Mouse (Mus musculus): Measurements from ENCODE around the gene Ppm1g. TPM values are rescaled to one million over a fixed set of nuclear protein-coding genes. Genes with fewer than 3 reads are reported as not detected.

Gene Ppm1g
- 89.3 TPM for polyA plus RNA-seq (2012; fragmentation: generic; extraction: Trizol)

DNA sequence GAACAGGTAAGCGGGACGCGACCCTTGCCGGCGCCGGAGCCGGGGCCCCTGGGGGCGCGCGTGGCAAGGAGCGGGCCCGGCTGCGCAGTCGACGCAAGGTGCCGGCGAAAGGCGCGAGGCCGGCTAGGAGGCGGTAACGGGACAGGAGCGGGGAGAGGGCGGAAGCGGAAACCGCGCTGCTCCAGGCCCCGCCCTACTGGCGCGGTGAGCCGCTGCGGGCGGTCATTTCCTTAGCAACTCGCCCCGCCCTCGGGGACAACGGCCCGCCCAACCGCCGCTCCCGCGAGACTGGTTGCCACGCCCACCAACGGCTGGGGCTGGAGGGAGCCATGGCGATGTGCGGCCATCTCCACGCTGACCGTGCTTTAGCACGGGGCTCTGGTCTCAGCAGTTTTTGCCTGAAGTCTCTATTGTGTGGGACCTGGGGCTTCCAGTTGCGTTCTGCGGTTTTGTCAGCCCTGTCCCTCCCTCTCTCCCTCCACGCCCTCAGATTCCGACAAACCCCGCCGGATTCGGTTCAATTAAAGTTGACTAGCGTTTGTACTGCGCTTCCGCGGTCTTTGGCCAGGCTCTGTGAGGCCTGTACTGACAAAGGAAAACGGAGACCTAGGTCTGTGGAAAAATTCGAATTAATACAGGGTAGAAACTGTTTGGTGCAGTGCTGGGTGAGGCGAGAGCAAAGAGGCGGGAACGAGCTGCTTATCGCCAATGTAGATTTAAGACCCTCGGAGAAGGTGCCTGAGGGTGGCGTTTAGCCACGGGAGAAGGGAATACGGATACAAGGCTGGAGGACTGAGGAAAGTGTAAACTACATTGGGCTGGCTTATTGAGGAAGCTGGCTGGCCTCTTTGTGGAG, at the start of gene Ppm1g:
Gene Ppm1g (minus strand): TSS at position 240 of the 856 bp plus-strand sequence.
- Histone ChIP-seq H3K4me3 (peak within 1 kb of the TSS; percentile 90), H3K4me2 (ENCODE audit: low read depth) (peak within 1 kb of the TSS; percentile 82)

GRCm38 (mm10) chr5:31267686-31268085, 47.2 kb upstream of the Ppm1g start:
- Histone ChIP-seq H3ac (ENCODE audit: control insufficient read depth, insufficient read length) (no peak overlapping the region), H3K4me3 (no peak overlapping the region), H3K4me2 (ENCODE audit: low read depth) (no peak overlapping the region), H3K27me3 (ENCODE audit: control insufficient read depth, insufficient read depth, insufficient read length) (no peaks in the 10 kb centered on the region), H3K36me3 (ENCODE audit: control insufficient read depth, insufficient read depth) (peaks cover 12% of the 10 kb centered on the region), H3K79me2 (ENCODE audit: control insufficient read depth, insufficient read depth) (no peaks in the 10 kb centered on the region)
- TF ChIP-seq CEBPB (IDR thresholded peaks at IDR 0.05; ENCODE audit: insufficient read depth, poor library complexity, severe bottlenecking) (no peak), TCF12 (IDR thresholded peaks at IDR 0.05; ENCODE audit: insufficient read depth, poor library complexity, severe bottlenecking) (no peak), USF1 (IDR thresholded peaks at IDR 0.05; ENCODE audit: low read depth) (no peak), POLR2AphosphoS2 (IDR thresholded peaks at IDR 0.05; ENCODE audit: insufficient read length, low read depth) (no peak), MYOG (IDR thresholded peaks at IDR 0.05; ENCODE audit: control insufficient read depth in 1 of 3, insufficient read depth in 1 of 3, insufficient read length in 2 of 3, low read depth in 2 of 3) (no peak)

More for the DNA sequence above, at the start of gene Ppm1g:
- Histone ChIP-seq H3K79me2 (ENCODE audit: control insufficient read depth, insufficient read depth) (peaks cover 46% of the 10 kb centered on the region), H3K27me3 (ENCODE audit: control insufficient read depth, insufficient read depth, insufficient read length) (no peaks in the 10 kb centered on the region), H3ac (ENCODE audit: control insufficient read depth, insufficient read length) (peak within 1 kb of the TSS; percentile 32), H3K36me3 (ENCODE audit: control insufficient read depth, insufficient read depth) (no peaks in the 10 kb centered on the region)
- TF ChIP-seq SRF (IDR thresholded peaks at IDR 0.05; ENCODE audit: control insufficient read depth, insufficient read length, low read depth): peak; percentile 72
- TF ChIP-seq REST (IDR thresholded peaks at IDR 0.05; ENCODE audit: insufficient read depth, insufficient read length): no peak
- no peak for TF ChIP-seq TCF12 (IDR thresholded peaks at IDR 0.05; ENCODE audit: insufficient read depth, poor library complexity, severe bottlenecking)
- TF ChIP-seq POLR2AphosphoS2 (IDR thresholded peaks at IDR 0.05; ENCODE audit: insufficient read length, low read depth): peak; percentile 98
- TF ChIP-seq USF1 (IDR thresholded peaks at IDR 0.05; ENCODE audit: low read depth): no peak
- TF ChIP-seq MAX (IDR thresholded peaks at IDR 0.05; ENCODE audit: low read depth): no peak
- peak in 1 of 3 experiments; percentile 32 for TF ChIP-seq MYOD1 (IDR thresholded peaks at IDR 0.05; ENCODE audit: control insufficient read depth in 1 of 3, insufficient read length in 2 of 3, low read depth in 2 of 3)
- TF ChIP-seq POLR2A (IDR thresholded peaks at IDR 0.05; ENCODE audit: insufficient read length, low read depth): peak; percentile 96
- TF ChIP-seq CEBPB (IDR thresholded peaks at IDR 0.05; ENCODE audit: insufficient read depth, poor library complexity, severe bottlenecking): no peak
- TF ChIP-seq TCF3 (IDR thresholded peaks at IDR 0.05; ENCODE audit: insufficient read length, low read depth): no peak
- no peak for TF ChIP-seq E2F4 (IDR thresholded peaks at IDR 0.05; ENCODE audit: insufficient read depth)
- TF ChIP-seq MYOG (IDR thresholded peaks at IDR 0.05; ENCODE audit: control insufficient read depth in 1 of 3, insufficient read depth in 1 of 3, insufficient read length in 2 of 3, low read depth in 2 of 3): no peak

DNA sequence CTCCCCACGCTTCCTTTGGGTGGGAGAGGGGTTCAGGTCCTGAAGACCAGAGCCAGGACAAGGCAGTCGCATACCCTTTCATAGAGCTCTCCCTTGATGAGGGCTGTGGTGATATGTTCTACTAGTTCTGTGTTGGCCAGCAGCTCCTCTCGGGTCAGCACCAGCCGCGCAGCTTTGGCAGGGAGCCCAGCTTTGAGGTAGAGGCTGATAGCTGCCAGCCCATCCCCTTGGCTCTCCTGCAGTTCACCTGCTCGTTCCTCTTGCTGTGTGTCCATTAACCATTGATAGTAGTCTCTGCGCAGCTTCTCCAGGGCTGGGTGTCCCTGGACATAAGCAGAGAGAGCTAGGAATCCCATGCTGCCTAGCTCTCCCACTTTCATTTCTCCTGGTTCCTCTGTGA, 45.6 kb upstream of the Ppm1g start:
- Histone ChIP-seq H3K36me3 (ENCODE audit: control insufficient read depth, insufficient read depth) (peaks cover 12% of the 10 kb centered on the region), H3K27me3 (ENCODE audit: control insufficient read depth, insufficient read depth, insufficient read length) (no peaks in the 10 kb centered on the region), H3K4me3 (no peak overlapping the region), H3ac (ENCODE audit: control insufficient read depth, insufficient read length) (no peak overlapping the region), H3K4me2 (ENCODE audit: low read depth) (no peak overlapping the region), H3K79me2 (ENCODE audit: control insufficient read depth, insufficient read depth) (no peaks in the 10 kb centered on the region)
- TF ChIP-seq TCF12 (IDR thresholded peaks at IDR 0.05; ENCODE audit: insufficient read depth, poor library complexity, severe bottlenecking) (no peak), CEBPB (IDR thresholded peaks at IDR 0.05; ENCODE audit: insufficient read depth, poor library complexity, severe bottlenecking) (no peak), TCF3 (IDR thresholded peaks at IDR 0.05; ENCODE audit: insufficient read length, low read depth) (no peak)

GRCm38 (mm10) chr5:31257616-31258015, 37.1 kb upstream of the Ppm1g start:
- Histone ChIP-seq H3K36me3 (ENCODE audit: control insufficient read depth, insufficient read depth) (peaks cover under 1% of the 10 kb centered on the region), H3K27me3 (ENCODE audit: control insufficient read depth, insufficient read depth, insufficient read length) (no peaks in the 10 kb centered on the region), H3ac (ENCODE audit: control insufficient read depth, insufficient read length) (no peak overlapping the region), H3K79me2 (ENCODE audit: control insufficient read depth, insufficient read depth) (no peaks in the 10 kb centered on the region), H3K4me2 (ENCODE audit: low read depth) (no peak overlapping the region), H3K4me3 (no peak overlapping the region)
- TF ChIP-seq POLR2AphosphoS2 (IDR thresholded peaks at IDR 0.05; ENCODE audit: insufficient read length, low read depth) (peak; percentile 18), MYOG (IDR thresholded peaks at IDR 0.05; ENCODE audit: control insufficient read depth in 1 of 3, insufficient read depth in 1 of 3, insufficient read length in 2 of 3, low read depth in 2 of 3) (no peak)

GRCm38 (mm10) chr5:31255971-31256370, 35.5 kb upstream of the Ppm1g start:
- Histone ChIP-seq H3K36me3 (ENCODE audit: control insufficient read depth, insufficient read depth) (peaks cover 5% of the 10 kb centered on the region), H3K79me2 (ENCODE audit: control insufficient read depth, insufficient read depth) (no peaks in the 10 kb centered on the region), H3K4me3 (no peak overlapping the region), H3K4me2 (ENCODE audit: low read depth) (no peak overlapping the region), H3K27me3 (ENCODE audit: control insufficient read depth, insufficient read depth, insufficient read length) (no peaks in the 10 kb centered on the region), H3ac (ENCODE audit: control insufficient read depth, insufficient read length) (no peak overlapping the region)
- no peak for TF ChIP-seq USF1 (IDR thresholded peaks at IDR 0.05; ENCODE audit: low read depth)
- no peak for TF ChIP-seq E2F4 (IDR thresholded peaks at IDR 0.05; ENCODE audit: insufficient read depth)
- no peak for TF ChIP-seq POLR2AphosphoS2 (IDR thresholded peaks at IDR 0.05; ENCODE audit: insufficient read length, low read depth)
- TF ChIP-seq CEBPB (IDR thresholded peaks at IDR 0.05; ENCODE audit: insufficient read depth, poor library complexity, severe bottlenecking): no peak
- TF ChIP-seq MYOG (IDR thresholded peaks at IDR 0.05; ENCODE audit: control insufficient read depth in 1 of 3, insufficient read depth in 1 of 3, insufficient read length in 2 of 3, low read depth in 2 of 3): no peak
- no peak for TF ChIP-seq REST (IDR thresholded peaks at IDR 0.05; ENCODE audit: insufficient read depth, insufficient read length)
- TF ChIP-seq MAX (IDR thresholded peaks at IDR 0.05; ENCODE audit: low read depth): no peak
- no peak for TF ChIP-seq MYOD1 (IDR thresholded peaks at IDR 0.05; ENCODE audit: control insufficient read depth in 1 of 3, insufficient read length in 2 of 3, low read depth in 2 of 3)
- no peak for TF ChIP-seq TCF12 (IDR thresholded peaks at IDR 0.05; ENCODE audit: insufficient read depth, poor library complexity, severe bottlenecking)
- TF ChIP-seq POLR2A (IDR thresholded peaks at IDR 0.05; ENCODE audit: insufficient read length, low read depth): no peak

Data from myocyte (in vitro differentiated cells).